Mouse (Mus musculus) embryonic fibroblast, embryonic 13.5 days (primary cell): ENCODE results near the gene Zfp428. TPM values are rescaled to one million over a fixed set of nuclear protein-coding genes. Genes with fewer than 3 reads are reported as not detected.

Experiments
- H3K27ac ChIP-seq: 2 replicates; pipeline ENCODE4 v1.5.1; 2012; ENCODE audit warnings: low read length, control low read depth, inconsistent platforms; ENCODE audit not compliant: insufficient read depth
- H3K4me1 ChIP-seq: 2 replicates; pipeline ENCODE4 v1.6.1; 2011; ENCODE audit warnings: low read length; ENCODE audit not compliant: control insufficient read depth, insufficient read depth
- H3K4me3 ChIP-seq: 2 replicates; pipeline ENCODE4 v1.5.1; 2011; ENCODE audit warnings: mild to moderate bottlenecking, control low read depth, low read length; ENCODE audit not compliant: insufficient read depth
- CTCF ChIP-seq: IDR thresholded peaks from 2 replicates; pipeline ENCODE4 v1.5.1; 2011; ENCODE audit warnings: mild to moderate bottlenecking, control low read depth, low read length, moderate library complexity, borderline replicate concordance; ENCODE audit not compliant: insufficient read depth
- POLR2A ChIP-seq: IDR thresholded peaks from 2 replicates; pipeline ENCODE4 v1.6.1; 2011; ENCODE audit warnings: low read depth, mild to moderate bottlenecking, control low read depth, low read length, moderate library complexity
- polyA plus RNA-seq: library from polyadenylated mRNA; stranded (reverse); fragments of >200 nt; gene quantifications from 2 replicates; pipeline ENCODE4 v1.2.4, GENCODE M21; 2011; ENCODE audit warnings: low read depth; ENCODE audit not compliant: missing spikeins, insufficient read length

The Zfp428 gene
- polyA plus RNA-seq, 1 experiment, result 8.9 TPM

GRCm38 (mm10) chr7:24563837-24564206, 57.0 kb downstream of the Zfp428 start:
- H3K4me1 ChIP-seq, result no peaks in the 10 kb centered on the region
- no peak overlapping the region for H3K4me3 ChIP-seq
- no peak overlapping the region for H3K27ac ChIP-seq
- TF ChIP-seq CTCF, result no peak
- TF ChIP-seq POLR2A, result no peak

GRCm38 (mm10) chr7:24564607-24565265, 57.9 kb downstream of the Zfp428 start:
- Histone ChIP-seq H3K4me1 (no peaks in the 10 kb centered on the region), H3K4me3 (no peak overlapping the region), H3K27ac (no peak overlapping the region)
- TF ChIP-seq POLR2A (no peak), CTCF (peak; percentile 95)

Other genes starting within 250 kb of the Zfp428 start
- gene Zfp93, start 236.6 kb upstream of the Zfp428 start, polyA plus RNA-seq, result 6.5 and 13.4 TPM in 2 replicates
- gene Zfp61, start 205.8 kb upstream of the Zfp428 start, polyA plus RNA-seq, result 11.7 and 14.8 TPM in 2 replicates
- gene Zfp94, start 190.3 kb upstream of the Zfp428 start, polyA plus RNA-seq, result 3.8 and 4.4 TPM in 2 replicates
- gene Tescl, start 173.1 kb upstream of the Zfp428 start, polyA plus RNA-seq, result not detected in 2 replicates
- not detected in 2 replicates for gene Lypd5, start 157.8 kb upstream of the Zfp428 start, polyA plus RNA-seq
- 1.9 and 3.4 TPM in 2 replicates for gene Kcnn4, start 136.7 kb upstream of the Zfp428 start, polyA plus RNA-seq
- 14.8 and 18.1 TPM in 2 replicates for gene Smg9, start 107.4 kb upstream of the Zfp428 start, polyA plus RNA-seq
- gene Irgc1, start 54.7 kb upstream of the Zfp428 start, polyA plus RNA-seq, result not detected in 2 replicates
- 35.2 and 70.2 TPM in 2 replicates for gene Plaur, start 44.5 kb upstream of the Zfp428 start, polyA plus RNA-seq
- gene Cadm4, start 25.0 kb upstream of the Zfp428 start, polyA plus RNA-seq, result 1.2 and 3.3 TPM in 2 replicates
- gene AC161166.1, start 5.4 kb downstream of the Zfp428 start, polyA plus RNA-seq, result not detected in 2 replicates
- 17.6 and 21.7 TPM in 2 replicates for gene Irgq, start 23.7 kb downstream of the Zfp428 start, polyA plus RNA-seq
- not detected in 2 replicates for gene Pinlyp, start 39.1 kb downstream of the Zfp428 start, polyA plus RNA-seq
- 33.3 and 41.3 TPM in 2 replicates for gene Xrcc1, start 39.3 kb downstream of the Zfp428 start, polyA plus RNA-seq
- gene Ethe1, start 80.5 kb downstream of the Zfp428 start, polyA plus RNA-seq, result 11.3 and 16.2 TPM in 2 replicates
- 2.3 and 2.6 TPM in 2 replicates for gene Zfp575, start 80.6 kb downstream of the Zfp428 start, polyA plus RNA-seq
- 0.76 and 0.97 TPM in 2 replicates for gene Phldb3, start 103.8 kb downstream of the Zfp428 start, polyA plus RNA-seq
- gene Lypd3, start 129.5 kb downstream of the Zfp428 start, polyA plus RNA-seq, result not detected in 2 replicates
- not detected in 2 replicates for gene Tex101, start 169.7 kb downstream of the Zfp428 start, polyA plus RNA-seq
- not detected in 2 replicates for gene BC049730, start 202.2 kb downstream of the Zfp428 start, polyA plus RNA-seq
- gene Gm4763, start 219.9 kb downstream of the Zfp428 start, polyA plus RNA-seq, result not detected in 2 replicates